Mouse (Mus musculus) left cerebral cortex, adult 11 months (tissue): ENCODE measurements around the gene Gipc2.

Experiments
- DNase-seq: peaks from one replicate; pipeline ENCODE4 v3.0.0; 2022; ENCODE audit warnings: low spot score

The Gipc2 gene

DNA sequence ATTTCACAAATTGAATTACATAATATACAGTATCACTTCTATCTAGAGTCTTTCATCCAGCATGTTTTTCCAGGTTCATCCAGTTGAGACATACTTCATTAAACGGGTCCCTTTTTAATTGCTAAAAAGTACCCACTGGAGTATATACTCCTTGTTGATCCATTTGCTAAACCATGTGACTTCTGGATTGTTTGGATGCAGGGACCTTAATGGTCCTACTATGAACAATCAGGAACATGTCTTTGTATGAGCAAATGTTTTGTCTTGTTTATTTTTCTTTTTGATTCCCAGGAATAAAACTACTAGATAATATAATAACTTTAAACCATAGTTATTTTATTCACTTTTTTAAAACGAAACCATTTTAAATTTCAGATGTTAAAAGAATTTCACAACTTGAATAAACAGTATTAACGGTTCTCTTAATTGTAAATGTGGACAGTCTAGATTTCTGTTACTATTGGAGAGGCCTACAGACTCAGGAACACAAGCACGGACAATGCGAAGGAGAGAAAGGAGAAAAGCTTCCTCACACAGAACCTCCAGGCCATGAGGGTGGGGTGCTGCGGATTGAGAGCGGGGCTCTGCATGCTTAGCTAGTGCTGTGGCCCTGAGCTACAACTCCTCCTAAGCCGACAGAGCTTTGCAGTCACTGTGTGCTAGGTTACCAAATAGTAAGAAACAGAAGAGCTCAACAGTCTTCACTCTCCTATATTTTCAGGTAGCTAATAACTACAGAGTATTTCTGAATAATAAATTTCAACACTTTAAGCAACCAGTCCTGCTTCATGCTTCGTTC, 24.8 kb upstream of the Gipc2 start:
- no peak for DNase-seq

- DNase-seq: no peak
These were observed 23.3 kb upstream of the Gipc2 start for GRCm38 (mm10) chr3:152189306-152189705.

DNA sequence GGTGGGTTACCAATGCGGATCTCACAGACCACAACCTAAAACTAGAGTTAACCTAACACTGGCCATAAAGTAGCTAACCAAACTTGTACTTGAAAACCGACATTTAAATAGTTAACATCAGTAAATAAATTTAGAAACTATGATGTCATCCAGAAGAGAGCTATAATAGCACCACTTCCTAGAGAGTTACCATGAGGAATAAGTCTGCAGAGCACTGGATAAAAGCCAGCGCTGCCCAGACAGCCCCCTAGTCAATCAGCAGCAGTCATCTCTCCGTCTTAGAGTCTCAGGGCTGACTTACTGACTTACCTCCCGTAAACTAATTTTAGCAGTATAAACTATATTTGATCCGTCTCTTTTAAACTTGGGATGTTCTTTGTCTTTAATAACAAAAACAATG, 20.1 kb upstream of the Gipc2 start:
- no peak for DNase-seq

GRCm38 (mm10) chr3:152183522-152183921, 17.5 kb upstream of the Gipc2 start:
- no peak for DNase-seq

DNA sequence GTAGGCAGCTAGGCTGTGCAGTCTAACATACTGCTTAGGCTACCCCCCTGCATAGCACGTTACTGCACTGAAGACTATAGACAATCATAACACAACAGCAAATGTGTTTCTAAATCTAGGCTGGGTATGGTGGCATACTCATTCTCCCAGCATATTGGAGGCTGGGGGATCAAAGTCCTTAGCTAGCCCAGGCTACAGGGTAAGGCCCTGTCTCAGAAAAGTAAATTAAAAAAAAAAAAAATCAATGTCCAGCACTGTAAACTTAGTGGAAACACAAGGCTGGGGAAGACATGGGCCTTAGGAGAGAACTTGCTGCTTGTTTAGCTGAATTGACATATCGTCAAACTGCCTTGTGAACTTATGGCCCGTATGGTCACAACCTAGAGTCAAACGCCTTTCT, 14.6 kb upstream of the Gipc2 start:
- no peak for DNase-seq

DNA sequence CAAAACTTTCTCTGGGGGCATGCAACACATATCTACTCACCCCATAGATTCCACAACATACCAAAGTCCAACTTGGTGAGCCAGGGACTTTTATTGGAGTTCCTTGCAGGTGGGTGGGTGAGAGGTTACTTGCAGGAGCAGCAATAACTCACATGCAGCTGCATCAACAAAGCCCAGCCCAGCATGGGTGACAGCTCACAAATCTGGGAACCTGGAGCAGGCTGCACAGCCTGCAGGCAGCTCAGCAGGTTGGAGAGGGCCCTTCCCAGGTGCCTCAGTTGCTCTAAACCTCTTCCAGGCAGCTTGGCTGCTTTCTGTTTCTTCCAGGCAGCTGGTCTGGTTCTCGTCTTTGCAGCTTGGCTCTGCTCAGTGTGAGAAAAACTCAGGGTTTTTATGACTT, 13.3 kb upstream of the Gipc2 start:
- no peak for DNase-seq

GRCm38 (mm10) chr3:152178816-152179215, 12.8 kb upstream of the Gipc2 start:
- DNase-seq: no peak

GRCm38 (mm10) chr3:152172322-152172935, 6.4 kb upstream of the Gipc2 start:
- DNase-seq: no peak

GRCm38 (mm10) chr3:152171862-152172261, 5.8 kb upstream of the Gipc2 start:
- DNase-seq: no peak

DNA sequence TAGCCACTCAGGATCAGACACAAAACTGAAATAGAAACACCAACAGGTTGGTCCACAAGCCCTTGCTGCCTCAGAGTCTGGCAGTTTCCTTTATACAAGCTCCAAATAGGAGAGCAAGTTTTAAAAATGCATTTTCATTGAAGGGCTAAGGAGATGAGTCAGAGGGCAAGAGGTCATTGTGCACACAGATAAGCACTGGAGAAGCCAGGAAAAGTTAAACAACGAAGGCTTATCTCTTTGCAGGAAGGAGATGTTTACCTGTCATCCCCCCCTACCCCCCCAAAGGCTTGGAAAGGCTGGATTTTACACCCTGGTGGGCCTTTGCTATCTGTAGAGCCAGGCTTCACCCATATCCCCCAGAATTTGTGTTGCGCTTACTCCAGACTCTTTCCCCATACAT, 5.2 kb upstream of the Gipc2 start:
- no peak for DNase-seq

- DNase-seq: no peak
These were observed 4.4 kb upstream of the Gipc2 start for GRCm38 (mm10) chr3:152170407-152170806.

GRCm38 (mm10) chr3:152168007-152168406, 2.0 kb upstream of the Gipc2 start:
- DNase-seq: no peak

DNA sequence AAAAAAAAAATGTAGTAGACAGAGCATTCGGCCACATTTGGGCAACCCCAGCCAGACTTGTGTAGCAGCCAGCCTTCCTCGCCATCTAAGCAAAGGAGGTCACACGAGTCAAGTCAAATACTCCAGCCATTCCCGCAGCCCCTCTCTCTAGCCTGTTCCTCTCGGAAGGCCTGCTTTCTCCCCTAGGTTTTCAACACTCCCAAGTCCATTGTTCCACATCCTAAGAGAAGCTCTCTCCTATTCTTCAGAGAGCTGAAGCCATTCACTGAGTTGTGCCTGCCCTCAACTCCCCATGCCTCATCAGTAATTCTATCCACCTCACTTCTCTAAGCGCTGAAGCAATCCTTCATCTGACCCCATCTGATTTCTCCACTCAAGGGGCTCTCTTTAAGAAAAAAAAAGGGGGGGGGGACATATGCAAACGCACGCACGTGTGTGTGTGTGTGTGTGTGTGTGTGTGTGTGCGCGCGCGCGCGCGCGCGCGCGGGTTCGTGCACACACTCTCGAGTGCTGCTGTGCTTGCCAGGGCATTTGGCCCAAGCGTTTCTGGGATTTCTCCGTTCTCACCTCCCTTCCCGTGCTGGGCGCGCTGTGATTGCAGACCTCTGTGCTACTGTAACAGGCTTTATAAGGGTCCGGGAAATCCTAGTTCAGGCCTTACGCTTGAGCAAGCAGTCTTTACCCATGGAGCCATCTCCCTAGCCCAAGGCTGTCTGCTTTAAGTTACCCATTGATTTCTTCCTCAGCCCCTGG, 845 bp upstream of the Gipc2 start:
- no peak for DNase-seq

DNA sequence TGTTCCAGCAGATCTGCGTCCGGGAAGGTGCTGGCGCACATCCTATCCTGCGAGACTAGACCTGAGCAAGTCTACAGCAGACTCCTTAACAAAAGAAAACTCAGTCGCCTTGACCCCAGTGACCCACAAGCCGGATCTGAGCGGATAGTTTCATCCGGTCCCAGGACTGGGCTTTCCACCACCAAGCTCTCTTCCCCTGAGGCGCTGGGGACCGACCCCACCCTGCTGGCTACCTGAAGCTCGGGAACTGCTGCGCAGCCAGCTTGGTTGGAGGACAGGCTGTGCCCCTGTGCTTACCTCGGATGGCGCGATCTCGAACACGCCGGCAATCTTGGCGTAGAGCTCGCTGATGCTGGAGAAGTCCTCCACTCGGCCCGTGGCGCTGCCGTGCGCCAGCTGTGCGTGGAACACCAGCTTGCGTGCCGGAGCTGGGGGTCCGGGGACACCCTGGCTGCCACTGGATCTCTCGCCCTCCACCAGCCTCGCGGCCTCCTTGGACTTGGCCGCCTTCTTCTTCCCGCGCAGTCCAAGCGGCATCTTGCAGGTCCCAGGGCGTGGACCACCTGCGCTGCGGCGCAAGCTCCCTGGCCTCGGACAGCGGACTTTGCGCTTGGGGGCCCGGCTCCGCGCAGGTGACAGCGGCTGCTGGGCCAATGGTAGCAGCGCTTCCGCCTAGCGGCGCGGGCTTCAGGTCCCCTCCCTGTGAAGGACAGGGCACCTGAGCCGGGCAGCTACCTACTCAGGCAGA, 505 bp downstream of the Gipc2 start:
- no peak for DNase-seq

DNA sequence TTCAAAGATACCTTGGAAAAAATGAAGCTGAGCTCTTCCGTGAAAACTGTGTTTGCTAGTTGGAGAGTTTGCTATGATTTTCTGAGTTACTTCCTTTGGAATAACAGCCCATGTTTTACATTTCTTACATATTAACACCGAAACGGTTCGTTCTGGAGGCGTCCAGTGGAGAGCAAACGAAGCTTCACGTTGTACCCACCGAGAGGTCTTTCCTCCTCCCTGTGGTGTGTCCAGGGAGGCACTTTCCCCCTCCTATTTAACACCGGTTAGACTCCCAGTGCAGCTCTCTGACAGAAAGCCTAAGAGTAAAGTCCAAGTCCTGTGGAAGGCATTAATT, 1.0 kb downstream of the Gipc2 start:
- DNase-seq: no peak

DNA sequence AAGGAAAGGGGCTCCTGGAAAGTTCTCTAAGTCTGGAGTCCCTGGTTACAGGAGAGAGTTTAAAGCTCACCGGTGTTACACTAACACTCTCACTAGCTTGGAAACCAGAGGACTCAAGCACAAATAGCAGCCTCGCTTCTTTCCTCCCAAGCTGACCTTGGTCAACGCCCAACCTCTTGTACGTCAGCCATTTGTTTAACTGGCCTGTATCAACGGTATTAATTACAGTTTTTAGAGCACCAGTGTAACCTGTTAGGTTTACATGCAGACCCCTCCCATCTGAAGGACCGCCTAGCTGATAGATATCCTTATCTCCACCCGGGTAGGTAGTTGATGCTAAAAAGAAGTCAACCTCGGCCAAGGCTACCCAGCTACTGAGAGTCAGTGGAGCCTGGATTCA, 2.7 kb downstream of the Gipc2 start:
- no peak for DNase-seq

GRCm38 (mm10) chr3:152160607-152161006, 5.4 kb downstream of the Gipc2 start:
- DNase-seq: no peak

GRCm38 (mm10) chr3:152159321-152159720, 6.7 kb downstream of the Gipc2 start:
- DNase-seq: no peak

DNA sequence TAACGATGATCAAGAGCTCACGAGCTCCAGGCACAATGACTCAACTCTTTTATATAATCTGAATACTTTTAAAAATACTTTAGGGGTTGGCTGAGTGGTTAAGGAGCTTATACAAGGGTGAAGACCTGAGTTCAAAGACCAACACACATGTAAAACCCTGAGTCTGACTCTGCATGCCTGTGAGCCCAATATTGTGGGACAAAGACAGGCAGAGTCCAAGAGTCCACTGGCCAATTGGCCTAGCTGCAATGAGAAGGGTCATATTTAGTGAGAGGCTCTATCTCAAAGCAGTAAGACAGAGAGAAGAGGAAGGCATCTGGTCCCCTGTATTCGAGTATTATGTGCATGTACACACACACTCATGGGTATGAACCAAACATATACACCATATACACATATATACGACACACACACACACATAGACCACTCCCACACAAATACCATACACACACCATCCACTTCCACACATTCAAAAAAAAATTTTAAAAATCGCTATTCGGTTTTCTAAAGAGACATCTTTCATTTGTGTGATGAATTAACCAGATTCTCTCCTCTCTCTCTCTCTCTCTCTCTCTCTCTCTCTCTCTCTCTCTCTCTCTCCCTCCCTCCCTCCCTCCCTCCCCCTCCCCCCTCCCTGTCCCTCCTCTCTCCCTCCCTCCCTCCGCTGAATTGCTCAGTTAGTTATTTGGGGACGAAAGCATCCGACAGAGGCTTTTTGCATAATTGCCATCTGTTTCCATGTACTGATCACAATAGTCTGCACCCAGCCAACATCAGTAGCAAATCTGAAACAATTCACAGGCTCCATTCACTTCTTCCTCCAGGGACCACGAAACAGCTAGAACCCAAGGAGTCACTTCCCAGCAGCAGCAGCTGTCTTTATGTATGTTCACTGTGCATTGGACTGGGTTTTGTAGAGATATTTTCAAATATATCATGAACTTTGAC, 7.4 kb downstream of the Gipc2 start:
- DNase-seq: no peak

DNA sequence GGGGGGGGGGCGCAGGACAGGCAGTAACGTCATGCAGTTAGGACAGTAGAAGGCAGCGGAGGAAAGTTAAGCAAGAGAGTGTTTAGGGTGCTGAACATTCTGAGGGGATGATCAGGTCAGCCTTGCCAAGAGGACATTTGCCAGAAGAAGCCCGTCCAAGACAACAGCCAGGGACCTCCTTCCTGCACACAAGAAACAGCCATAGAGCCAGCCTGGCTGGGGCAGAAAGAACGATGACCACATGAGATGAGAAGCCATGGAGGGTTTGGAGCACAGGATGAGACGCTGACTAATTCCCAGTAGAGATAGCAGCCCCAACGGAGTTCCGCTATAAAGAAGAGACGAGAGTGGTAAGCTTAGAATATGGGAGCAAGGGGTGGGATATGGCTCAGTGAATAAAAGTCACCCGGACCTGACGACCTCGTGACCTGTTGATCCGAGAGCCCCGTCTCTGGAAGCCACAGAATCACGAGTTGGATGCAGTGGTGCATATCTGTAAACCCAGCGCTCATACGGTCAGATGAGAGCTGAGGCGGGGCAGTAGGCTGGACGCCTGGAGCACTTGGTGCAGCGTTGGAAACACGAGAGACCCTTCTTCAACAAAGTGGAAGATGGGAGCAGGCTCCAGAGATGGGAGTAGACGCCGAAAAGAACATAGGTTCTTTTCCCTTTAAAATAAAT, 9.1 kb downstream of the Gipc2 start:
- DNase-seq: no peak
